Mouse (Mus musculus) ES-E14 (cell line): ENCODE data around the gene Adam33.

Experiments used
- CHD2 ChIP-seq: IDR thresholded peaks from 2 replicates; pipeline ENCODE4 v1.6.1; 2014; ENCODE audit warnings: mild to moderate bottlenecking, low read depth, low read length, inconsistent platforms
- HCFC1 ChIP-seq: IDR thresholded peaks from 2 replicates; pipeline ENCODE4 v1.6.1; 2012; ENCODE audit warnings: low read length, inconsistent platforms, borderline replicate concordance; ENCODE audit not compliant: insufficient read depth
- MAFK ChIP-seq: IDR thresholded peaks from 2 replicates; pipeline ENCODE4 v1.6.1; 2014; ENCODE audit warnings: mild to moderate bottlenecking, low read depth, low read length, inconsistent platforms; ENCODE audit not compliant: insufficient read depth
- ZC3H11A ChIP-seq: IDR thresholded peaks from 2 replicates; pipeline ENCODE4 v1.6.1; 2012; ENCODE audit warnings: low read depth, mild to moderate bottlenecking, inconsistent platforms, low read length, borderline replicate concordance

DNA sequence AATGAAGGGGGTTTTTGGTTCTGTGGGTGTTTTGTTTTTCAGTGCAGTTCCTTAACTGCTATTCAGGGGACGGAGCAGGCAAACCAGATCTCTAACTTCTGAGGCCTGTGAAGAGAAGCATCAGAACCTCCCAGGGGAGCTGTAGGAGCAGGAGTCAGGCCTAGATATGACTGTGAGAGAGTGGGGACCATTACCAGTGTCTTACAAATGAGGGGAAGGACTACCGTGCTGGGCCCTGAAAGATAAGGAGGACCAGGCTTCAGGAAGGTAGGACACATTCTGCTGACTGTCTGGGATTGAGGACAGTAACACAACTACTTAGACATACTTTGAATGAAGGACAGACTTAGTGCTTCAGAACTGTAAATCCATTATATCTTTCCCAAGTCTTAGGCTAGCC lies 54.5 kb downstream of the Adam33 start:
- TF ChIP-seq HCFC1 (no peak), MAFK (no peak), CHD2 (no peak), ZC3H11A (no peak)
